20 mouse cellular contexts compared by ENCODE assay signal in the genomic region with DNA sequence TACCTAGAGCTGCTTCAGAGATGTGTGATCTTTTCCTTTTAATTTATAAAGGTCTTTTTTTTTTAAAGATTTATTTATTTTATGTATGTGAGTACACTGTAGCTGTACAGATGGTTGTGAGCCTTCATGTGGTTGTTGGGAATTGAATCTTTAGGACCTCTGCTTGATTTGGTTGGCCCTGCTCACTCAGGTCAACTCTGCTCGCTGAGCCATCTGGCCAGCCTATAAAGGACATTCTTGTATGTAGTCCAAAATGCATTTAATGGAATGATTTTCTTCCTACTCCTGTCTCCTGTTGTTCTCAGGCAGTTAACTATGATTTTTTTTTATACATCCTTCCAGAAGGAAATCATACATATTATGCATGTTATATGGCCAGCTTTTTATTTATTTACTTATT.
"Had no signal": no experiment of that assay in that cellular context is flagged by ENCODE, and none has a peak within 500 bp of the region (broad histone marks: within the 10 kb centered on the region; RNA-seq: fewer than 3 reads in every experiment).

No protein-coding gene starts in this region.

- DNase-seq: kidney, postnatal 25 days; layer of hippocampus, adult 9-11 months; liver; liver, embryonic 13.5 days; lung, adult 2 months; lung, postnatal 14 days; lung, postnatal 4 days; right cerebral cortex, adult 18-20 months; right cerebral cortex, postnatal 14 days; right cerebral cortex, postnatal 4 days; thymus, postnatal 25 days had no signal

- H3K27me3 ChIP-seq: limb, embryonic 13.5 days; liver, embryonic 13.5 days; midbrain, embryonic 12.5 days; midbrain, embryonic 15.5 days; neural tube, embryonic 12.5 days; neural tube, embryonic 15.5 days had no signal

- H3K36me3 ChIP-seq: midbrain, embryonic 15.5 days; neural tube, embryonic 15.5 days had no signal

- H3K4me3 ChIP-seq: layer of hippocampus, adult 2 months; limb, embryonic 10.5 days; limb, embryonic 13.5 days; liver, embryonic 13.5 days; midbrain, embryonic 12.5 days; midbrain, embryonic 15.5 days; neural tube, embryonic 12.5 days; neural tube, embryonic 15.5 days had no signal

- H3K9ac ChIP-seq: limb, embryonic 13.5 days; liver, embryonic 13.5 days; midbrain, embryonic 12.5 days; midbrain, embryonic 15.5 days; neural tube, embryonic 12.5 days; neural tube, embryonic 15.5 days had no signal

- H3K4me1 ChIP-seq: limb, embryonic 10.5 days; limb, embryonic 13.5 days; midbrain, embryonic 12.5 days; midbrain, embryonic 15.5 days; neural tube, embryonic 12.5 days had no signal

- ATAC-seq: midbrain, embryonic 15.5 days had no signal

- H3K27ac ChIP-seq: kidney, postnatal 0 days; layer of hippocampus, adult 2 months; limb, embryonic 10.5 days; limb, embryonic 13.5 days; liver, embryonic 13.5 days; midbrain, embryonic 12.5 days; midbrain, embryonic 15.5 days; neural tube, embryonic 12.5 days; neural tube, embryonic 15.5 days; stomach, postnatal 0 days had no signal

- H3K4me2 ChIP-seq: limb, embryonic 13.5 days; liver, embryonic 13.5 days; midbrain, embryonic 12.5 days; midbrain, embryonic 15.5 days; neural tube, embryonic 12.5 days; neural tube, embryonic 15.5 days had no signal

- H3K9me3 ChIP-seq: limb, embryonic 10.5 days; limb, embryonic 13.5 days; liver, embryonic 13.5 days; midbrain, embryonic 12.5 days; midbrain, embryonic 15.5 days; neural tube, embryonic 12.5 days; neural tube, embryonic 15.5 days had no signal
